Mouse (Mus musculus) CD4-positive, CD25-positive, alpha-beta regulatory T cell, adult 2 months (primary cell): ENCODE data around the gene 4930402F06Rik.

Source experiments
- DNase-seq: peaks from one replicate; pipeline ENCODE4 v3.0.0-alpha.2; 2012; ENCODE audit warnings: low read depth, low spot score

Gene 4930402F06Rik

GRCm38 (mm10) chr2:35338707-35339106, 58.3 kb downstream of the 4930402F06Rik start:
- DNase-seq: no peak

DNA sequence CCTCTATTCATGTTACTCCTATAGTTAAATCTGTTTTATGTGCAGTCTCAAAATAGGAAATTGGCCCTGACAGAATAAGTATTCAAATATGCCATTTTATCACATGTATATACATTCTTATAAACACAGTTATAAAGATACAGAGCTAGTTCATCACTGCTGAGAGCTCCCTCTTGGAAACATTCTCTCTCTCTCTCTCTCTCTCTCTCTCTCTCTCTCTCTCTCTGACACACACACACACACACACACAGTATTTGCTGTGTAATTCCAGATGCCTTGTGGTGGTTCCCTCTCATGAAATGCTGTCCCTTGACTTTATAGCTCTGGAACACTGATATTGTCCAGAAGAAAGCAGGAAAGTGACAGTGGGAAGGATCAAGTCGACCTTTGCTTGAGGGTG, 58.9 kb downstream of the 4930402F06Rik start:
- DNase-seq: no peak

- DNase-seq: no peak
Measured at GRCm38 (mm10) chr2:35337419-35337818, 59.6 kb downstream of the 4930402F06Rik start.

GRCm38 (mm10) chr2:35336388-35337280, 60.3 kb downstream of the 4930402F06Rik start, which contains the start of gene Stom:
TSS of gene Stom (minus strand) at chr2:35336976.
- peak; percentile 98 for DNase-seq

DNA sequence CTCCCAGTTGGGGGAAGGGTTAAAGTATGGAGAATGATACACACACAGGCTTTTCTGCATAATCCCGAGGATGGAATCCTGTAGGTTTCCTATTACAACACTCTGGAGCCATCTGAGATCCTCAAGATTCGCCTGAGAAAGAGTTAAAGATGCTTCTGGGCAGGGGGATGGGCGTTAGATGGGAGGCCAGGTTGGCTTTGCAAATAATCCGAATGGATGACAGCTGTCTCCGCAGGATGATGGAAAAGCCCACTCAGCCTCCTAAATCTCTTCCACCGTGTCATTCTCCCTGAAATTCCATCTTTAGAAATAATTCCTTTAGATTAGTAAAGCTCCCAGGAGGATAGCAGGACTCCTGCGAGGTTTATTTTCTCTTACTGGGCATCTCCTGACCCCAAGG, 61.4 kb downstream of the 4930402F06Rik start:
- no peak for DNase-seq

GRCm38 (mm10) chr2:35333670-35334069, 63.3 kb downstream of the 4930402F06Rik start:
- DNase-seq: no peak

GRCm38 (mm10) chr2:35331205-35331604, 65.8 kb downstream of the 4930402F06Rik start:
- DNase-seq: no peak

DNA sequence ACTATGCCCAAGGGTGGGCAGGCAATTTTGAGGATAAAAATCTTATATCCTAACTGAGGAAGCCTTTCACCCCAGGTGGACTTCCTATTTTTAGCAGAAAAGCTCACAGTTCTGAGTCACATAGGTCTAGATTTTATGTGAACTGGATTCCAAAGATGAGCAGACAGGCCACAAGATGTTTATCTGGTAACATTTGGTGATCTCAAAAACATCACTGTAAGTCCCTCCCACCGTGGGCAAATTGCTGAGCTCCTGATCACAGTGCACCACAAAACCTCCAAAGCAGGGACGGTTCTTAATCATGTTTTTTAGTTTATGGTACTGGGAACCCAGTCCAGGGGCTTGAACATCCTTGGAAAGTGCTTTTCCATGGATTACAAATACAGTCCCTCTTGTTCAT, 67.9 kb downstream of the 4930402F06Rik start:
- DNase-seq: peak; percentile 10

- no peak for DNase-seq
Measured at GRCm38 (mm10) chr2:35328064-35328792, 68.7 kb downstream of the 4930402F06Rik start.

GRCm38 (mm10) chr2:35327583-35327982, 69.4 kb downstream of the 4930402F06Rik start:
- DNase-seq: peak; percentile 3

DNA sequence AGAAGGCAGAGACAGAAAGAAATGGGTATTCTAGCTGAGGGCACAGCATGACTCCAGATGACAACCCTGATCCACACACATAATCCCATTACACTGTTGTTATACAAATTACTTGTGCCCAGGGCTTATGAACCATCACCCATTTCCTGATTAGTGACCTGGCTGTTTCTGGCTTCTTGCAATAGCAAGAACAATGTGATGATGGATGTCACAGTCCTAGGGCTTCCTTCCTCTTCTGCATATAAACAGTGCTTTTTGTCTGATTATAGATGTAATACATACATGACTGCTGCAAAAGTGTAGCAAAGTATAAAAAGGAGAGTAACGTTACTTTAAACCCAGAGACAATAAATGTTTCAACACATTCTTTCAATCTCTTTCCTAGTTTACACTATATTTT, 70.0 kb downstream of the 4930402F06Rik start:
- DNase-seq: no peak

DNA sequence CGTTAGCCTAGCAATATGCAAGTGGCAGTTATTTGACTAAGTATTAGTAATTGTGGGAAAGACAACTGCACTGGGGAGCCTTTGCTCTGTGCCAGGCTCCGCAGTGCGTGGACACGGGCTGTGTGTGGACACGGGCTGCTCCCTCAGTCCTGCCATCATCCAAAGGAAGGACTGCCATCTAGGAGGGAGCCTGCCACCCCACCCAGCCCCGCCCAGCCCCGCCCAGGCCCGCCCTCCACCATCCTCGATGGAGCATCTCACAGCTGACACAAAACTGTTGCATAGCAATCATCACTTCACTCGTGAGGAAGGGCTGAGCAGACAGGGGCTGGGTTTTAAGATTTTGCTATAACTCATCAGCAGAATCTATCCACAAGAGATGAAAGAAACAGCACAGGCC, 71.0 kb downstream of the 4930402F06Rik start:
- no peak for DNase-seq
